Mouse (Mus musculus) urinary bladder, postnatal 10 days (tissue): ENCODE data around the gene Hsf3.
"Not testable (repeated sequence)": the region's sequence is repeated elsewhere in the genome, so short reads cannot be mapped to it uniquely, and the experiment has no call there.

ENCODE experiments used
- DNase-seq: peaks from one replicate; pipeline ENCODE4 v3.0.0; 2022; ENCODE audit warnings: low spot score

Gene Hsf3

DNA sequence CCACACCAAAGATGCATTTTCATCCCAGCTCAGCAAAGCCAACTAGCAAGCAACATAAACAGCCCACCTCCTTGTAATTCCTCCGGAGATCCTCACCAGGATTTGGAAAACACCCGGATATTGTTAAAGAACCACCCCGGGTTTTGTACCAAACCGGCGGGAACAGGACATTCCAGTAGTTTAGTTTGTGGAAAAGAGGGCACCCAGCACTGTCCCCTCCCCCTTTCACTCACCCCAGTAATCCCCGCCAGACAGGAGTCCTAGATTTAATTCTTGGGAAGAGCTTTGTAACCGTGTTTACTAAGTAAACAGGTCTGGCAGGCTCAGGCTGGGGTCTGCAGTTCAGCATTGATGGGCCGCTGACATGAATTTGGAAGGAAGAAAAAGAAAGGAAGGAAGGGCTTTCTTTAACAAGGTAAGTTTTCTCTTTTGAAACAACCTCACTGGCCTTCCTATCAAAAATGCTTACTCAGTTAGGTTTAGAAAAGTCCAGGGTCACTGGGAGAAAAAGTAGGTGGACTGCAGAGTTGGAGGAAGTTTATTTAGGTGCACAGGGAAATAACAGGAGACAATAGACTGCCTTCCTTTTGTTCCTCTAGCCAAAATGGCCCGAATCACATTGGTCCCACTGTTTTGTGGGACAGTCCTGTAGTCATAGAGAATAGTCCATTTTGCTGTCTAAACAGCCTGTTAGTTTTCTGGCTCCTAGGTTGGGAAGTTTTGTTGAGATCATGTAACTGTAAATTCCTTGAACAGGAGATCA is at the start of gene Hsf3:
Hsf3 (minus strand) TSS at position 94 of the 763 bp plus-strand sequence.
- DNase-seq: no peak

DNA sequence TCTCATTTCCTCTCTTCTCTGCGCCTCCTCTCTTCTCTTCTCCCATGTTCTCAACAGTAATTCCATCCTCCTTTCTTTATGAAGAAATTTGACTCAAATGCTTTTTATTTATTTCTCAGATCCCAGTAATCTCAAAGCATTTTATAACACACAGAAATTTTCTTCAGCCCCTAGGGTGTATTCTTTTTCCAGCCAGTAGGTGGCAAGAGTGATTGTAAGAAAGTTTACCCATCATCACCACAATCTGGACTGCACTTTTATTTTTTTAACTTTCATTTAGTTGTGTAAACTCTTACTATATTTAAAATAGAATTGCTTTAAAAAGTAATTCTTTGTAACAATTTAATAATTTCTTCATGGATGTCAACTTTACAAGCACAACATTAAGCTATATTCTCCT is 45.5 kb upstream of the Hsf3 start:
- no peak for DNase-seq

DNA sequence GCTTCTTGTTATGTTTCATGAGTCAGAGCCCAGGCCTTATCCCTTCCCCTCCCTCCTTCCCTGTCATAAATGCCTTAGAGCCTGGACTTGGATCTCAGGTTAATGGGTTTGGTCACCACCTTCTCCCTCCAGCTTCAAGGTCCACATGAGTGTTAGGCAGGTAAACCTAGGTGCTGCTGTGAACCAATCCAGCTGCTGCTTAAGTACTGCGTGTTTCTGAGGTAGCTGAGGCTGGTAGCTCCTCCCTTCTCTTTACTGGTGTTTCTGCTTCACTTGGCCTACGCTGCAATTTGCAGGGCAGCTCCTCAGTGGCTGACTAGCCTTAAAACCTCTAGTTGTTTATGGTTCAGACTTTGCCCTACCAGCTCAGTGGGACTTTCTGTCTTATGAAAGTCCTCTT is 945 bp downstream of the Hsf3 start, which contains the start of gene Heph:
Heph (plus strand) TSS at position 211 of the 400 bp plus-strand sequence.
- no peak for DNase-seq

DNA sequence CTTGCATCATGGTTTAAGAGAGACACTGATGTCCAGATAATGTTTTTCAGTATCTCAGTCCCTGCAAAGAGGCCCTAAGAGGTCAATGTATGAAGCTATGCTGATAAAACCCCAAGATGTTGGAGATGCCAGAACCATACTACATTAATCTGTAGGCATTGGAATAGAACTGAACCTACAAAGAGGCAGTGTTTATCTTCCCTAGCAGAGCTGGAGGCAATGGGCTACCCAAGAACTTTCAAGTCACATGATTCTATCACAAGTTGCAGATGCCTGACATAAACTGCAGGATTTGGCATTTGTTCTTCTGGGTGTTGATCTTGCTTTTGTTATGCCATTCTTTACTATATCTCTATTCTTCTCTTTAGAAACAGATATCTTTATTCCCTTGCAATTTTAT is 36.7 kb downstream of the Hsf3 start:
- DNase-seq: no peak

DNA sequence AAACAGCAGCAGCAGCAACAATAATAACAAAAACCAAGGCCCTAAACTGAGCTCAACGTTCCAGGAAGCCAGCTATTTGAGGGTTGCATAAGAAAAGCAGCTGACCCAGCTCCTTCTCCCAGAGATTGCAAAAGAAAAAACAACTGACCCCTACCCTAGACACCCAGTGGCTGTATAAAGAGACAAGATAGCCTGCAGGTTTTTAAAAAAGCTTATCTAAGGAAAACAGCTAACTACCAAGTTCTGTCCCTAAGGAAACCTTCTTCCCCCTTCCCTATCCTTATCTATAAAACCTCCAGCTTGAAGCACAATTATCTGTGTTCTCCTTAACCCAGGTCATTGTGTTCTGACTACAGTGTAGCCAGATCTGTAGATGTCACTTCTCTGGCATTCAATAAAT is 38.4 kb downstream of the Hsf3 start:
- DNase-seq: no peak

DNA sequence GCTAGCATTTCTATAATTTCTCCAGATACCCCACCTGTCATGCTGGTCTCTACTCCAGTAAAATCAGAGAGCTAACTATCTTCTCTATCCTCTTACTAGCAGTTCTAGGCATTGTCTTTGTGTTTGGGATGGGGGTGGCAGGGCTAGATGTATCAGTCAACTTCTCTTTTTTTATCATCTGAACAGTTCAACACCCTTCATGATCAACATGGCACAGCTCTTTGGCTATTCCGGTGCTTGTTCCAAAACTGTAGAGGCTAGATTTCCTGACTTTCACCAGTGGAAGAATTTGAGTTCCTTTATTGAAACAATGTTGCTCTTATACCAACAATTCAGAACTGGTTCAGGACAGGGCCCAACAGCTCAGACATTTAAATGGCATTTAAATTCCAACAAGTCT is 39.1 kb downstream of the Hsf3 start:
- DNase-seq: no peak

DNA sequence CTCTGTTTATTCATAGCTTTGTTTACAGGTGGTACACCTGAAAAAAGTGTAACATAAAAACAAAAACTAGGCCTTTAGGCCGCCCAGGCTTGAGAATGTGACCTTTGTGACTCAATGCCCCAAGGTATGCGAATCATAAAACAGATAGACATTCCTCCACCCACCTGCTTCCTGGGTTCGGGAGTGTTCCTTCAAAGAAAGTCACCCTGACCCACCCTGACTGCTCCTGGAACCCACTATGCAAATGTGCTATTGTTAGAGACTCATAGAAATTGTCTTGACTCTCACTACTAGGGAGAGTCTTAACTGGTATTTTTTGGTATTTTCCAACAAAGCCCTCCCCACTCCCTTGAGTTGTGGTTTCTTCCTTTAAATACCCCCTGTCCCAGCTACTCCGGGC is 40.7 kb downstream of the Hsf3 start:
- not testable (repeated sequence) for DNase-seq

DNA sequence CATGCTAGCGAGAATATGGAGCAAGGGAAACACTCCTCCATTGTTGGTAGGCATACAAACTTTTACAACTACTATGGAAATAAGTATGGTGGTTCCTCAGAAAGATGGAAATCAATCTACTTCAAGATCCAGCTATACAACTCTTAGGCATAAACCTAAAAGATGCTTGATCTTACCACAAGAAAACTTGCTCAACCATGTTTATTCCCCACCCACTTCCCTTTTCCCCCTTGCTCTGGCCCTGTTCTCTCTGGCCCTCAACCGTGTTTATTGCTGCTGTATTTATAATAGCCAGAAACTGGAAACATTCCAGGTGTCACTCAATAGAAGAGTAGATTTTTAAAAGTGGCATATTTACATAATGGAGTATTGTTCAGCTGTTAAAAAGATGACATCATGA is 117.0 kb downstream of the Hsf3 start:
- no peak for DNase-seq

DNA sequence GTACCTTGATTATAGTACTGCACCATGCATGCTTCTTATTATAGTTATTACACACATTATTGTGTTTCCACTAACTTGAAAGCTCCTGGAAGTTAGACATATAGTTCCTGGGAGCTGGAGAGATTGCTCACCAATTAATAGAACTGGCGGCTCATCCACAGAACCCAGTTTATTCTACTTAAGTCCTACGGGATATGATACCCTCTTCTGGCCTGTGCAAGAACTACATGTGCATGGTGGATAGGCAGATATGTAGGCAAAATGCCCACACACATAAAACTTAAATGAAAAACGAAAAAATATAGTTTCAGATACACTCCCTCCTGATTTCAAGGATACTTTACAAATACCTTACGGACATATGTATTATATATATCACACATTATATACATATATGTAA is 126.3 kb downstream of the Hsf3 start:
- no peak for DNase-seq

DNA sequence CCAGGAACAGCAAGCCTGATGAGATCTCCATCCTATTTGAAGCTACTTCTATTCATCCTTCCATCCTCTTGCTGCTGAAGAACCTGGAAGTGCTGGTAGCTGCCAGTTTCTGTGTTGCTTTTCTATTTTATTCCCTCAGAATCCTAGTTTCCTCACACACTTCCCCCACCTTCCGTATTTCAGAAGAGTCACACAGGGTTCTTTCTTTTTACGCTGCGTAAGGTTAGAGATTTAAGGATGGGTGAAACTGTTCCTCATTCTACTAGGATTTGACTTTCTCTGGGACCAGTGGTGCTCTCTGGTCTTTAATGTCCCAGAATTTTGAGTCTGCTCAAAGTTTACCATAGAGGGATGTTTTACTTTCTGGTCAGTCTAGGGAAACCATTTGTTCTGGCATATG is 162.8 kb downstream of the Hsf3 start, which contains the start of gene Vsig4:
Vsig4 (minus strand) TSS at position 101 of the 400 bp plus-strand sequence.
- no peak for DNase-seq

DNA sequence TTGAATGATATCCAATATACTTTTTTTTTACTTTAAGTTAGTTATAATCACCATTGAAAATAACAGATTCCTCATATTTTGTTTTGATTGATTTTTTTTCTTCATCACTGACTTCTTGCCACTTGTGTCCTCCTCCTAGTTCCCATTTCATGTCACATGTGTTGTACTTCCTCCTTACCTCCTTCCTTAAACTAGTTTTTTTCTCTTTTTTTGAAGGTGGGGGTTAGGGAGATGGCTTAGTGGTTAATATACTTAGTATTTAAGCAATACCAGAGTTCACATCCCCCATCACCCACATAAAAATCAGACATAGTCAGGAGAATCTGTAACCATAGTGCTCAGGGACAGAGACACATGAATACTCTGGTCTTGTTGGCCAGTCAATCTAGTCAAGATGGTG is 199.6 kb downstream of the Hsf3 start:
- DNase-seq: no peak
